Mouse (Mus musculus): ENCODE measurements around the gene Prss33. TPM values are rescaled to one million over a fixed set of nuclear protein-coding genes. Genes with fewer than 3 reads are reported as not detected.

Gene Prss33
- polyA plus RNA-seq, 1 experiment: not detected

GRCm38 (mm10) chr17:23857913-23858312, 22.1 kb upstream of the Prss33 start:
- no peak overlapping the region for H3K27ac ChIP-seq (ENCODE audit: control insufficient read depth, insufficient read depth, low read depth, low read length, poor library complexity)
- 81% methylated on average over 2 of the region's 2 CpGs for WGBS
- TF ChIP-seq POLR2A (IDR thresholded peaks at IDR 0.05; ENCODE audit: borderline replicate concordance, control insufficient read depth, low read depth, low read length) (no peak), CTCF (IDR thresholded peaks at IDR 0.05; ENCODE audit: control insufficient read depth, insufficient read depth, low read length) (no peak)
- H3K4me1 ChIP-seq (ENCODE audit: control insufficient read depth, insufficient read depth, low read length): no peaks in the 10 kb centered on the region
- H3K4me3 ChIP-seq (replicated peaks; ENCODE audit: control insufficient read depth, low read depth, low read length): no peak overlapping the region

GRCm38 (mm10) chr17:23857193-23857592, 21.3 kb upstream of the Prss33 start:
- TF ChIP-seq POLR2A (IDR thresholded peaks at IDR 0.05; ENCODE audit: borderline replicate concordance, control insufficient read depth, low read depth, low read length) (no peak), CTCF (IDR thresholded peaks at IDR 0.05; ENCODE audit: control insufficient read depth, insufficient read depth, low read length) (no peak)
- Histone ChIP-seq H3K4me1 (ENCODE audit: control insufficient read depth, insufficient read depth, low read length) (no peaks in the 10 kb centered on the region), H3K4me3 (replicated peaks; ENCODE audit: control insufficient read depth, low read depth, low read length) (no peak overlapping the region), H3K27ac (ENCODE audit: control insufficient read depth, insufficient read depth, low read depth, low read length, poor library complexity) (no peak overlapping the region)
- WGBS: 78% methylated on average over 6 of the region's 6 CpGs

- 76% methylated on average over 10 of the region's 10 CpGs for WGBS
- TF ChIP-seq CTCF (IDR thresholded peaks at IDR 0.05; ENCODE audit: control insufficient read depth, insufficient read depth, low read length) (no peak), POLR2A (IDR thresholded peaks at IDR 0.05; ENCODE audit: borderline replicate concordance, control insufficient read depth, low read depth, low read length) (no peak)
- no peaks in the 10 kb centered on the region for H3K4me1 ChIP-seq (ENCODE audit: control insufficient read depth, insufficient read depth, low read length)
- no peak overlapping the region for H3K27ac ChIP-seq (ENCODE audit: control insufficient read depth, insufficient read depth, low read depth, low read length, poor library complexity)
- no peak overlapping the region for H3K4me3 ChIP-seq (replicated peaks; ENCODE audit: control insufficient read depth, low read depth, low read length)
These were observed 18.4 kb upstream of the Prss33 start for GRCm38 (mm10) chr17:23854229-23854765.

GRCm38 (mm10) chr17:23853292-23853691, 17.4 kb upstream of the Prss33 start:
- WGBS: 40% methylated on average over 5 of the region's 5 CpGs
- no peak overlapping the region for H3K4me3 ChIP-seq (replicated peaks; ENCODE audit: control insufficient read depth, low read depth, low read length)
- H3K4me1 ChIP-seq (ENCODE audit: control insufficient read depth, insufficient read depth, low read length): no peaks in the 10 kb centered on the region
- TF ChIP-seq CTCF (IDR thresholded peaks at IDR 0.05; ENCODE audit: control insufficient read depth, insufficient read depth, low read length) (peak; percentile 91), POLR2A (IDR thresholded peaks at IDR 0.05; ENCODE audit: borderline replicate concordance, control insufficient read depth, low read depth, low read length) (0 out of 2 replicates have a peak, but pooled peaks have one; percentile 10)
- H3K27ac ChIP-seq (ENCODE audit: control insufficient read depth, insufficient read depth, low read depth, low read length, poor library complexity): no peak overlapping the region

- no peak overlapping the region for H3K27ac ChIP-seq (ENCODE audit: control insufficient read depth, insufficient read depth, low read depth, low read length, poor library complexity)
- H3K4me3 ChIP-seq (replicated peaks; ENCODE audit: control insufficient read depth, low read depth, low read length): no peak overlapping the region
- WGBS: 43% methylated on average over 19 of the region's 19 CpGs
- TF ChIP-seq POLR2A (IDR thresholded peaks at IDR 0.05; ENCODE audit: borderline replicate concordance, control insufficient read depth, low read depth, low read length) (no peak), CTCF (IDR thresholded peaks at IDR 0.05; ENCODE audit: control insufficient read depth, insufficient read depth, low read length) (peak; percentile 55)
- no peaks in the 10 kb centered on the region for H3K4me1 ChIP-seq (ENCODE audit: control insufficient read depth, insufficient read depth, low read length)
These were observed 15.2 kb upstream of the Prss33 start for GRCm38 (mm10) chr17:23850853-23851749.

- Histone ChIP-seq H3K4me1 (ENCODE audit: control insufficient read depth, insufficient read depth, low read length) (no peaks in the 10 kb centered on the region), H3K4me3 (replicated peaks; ENCODE audit: control insufficient read depth, low read depth, low read length) (no peak overlapping the region), H3K27ac (ENCODE audit: control insufficient read depth, insufficient read depth, low read depth, low read length, poor library complexity) (no peak overlapping the region)
- WGBS: 78% methylated on average over 2 of the region's 2 CpGs
- TF ChIP-seq CTCF (IDR thresholded peaks at IDR 0.05; ENCODE audit: control insufficient read depth, insufficient read depth, low read length) (no peak), POLR2A (IDR thresholded peaks at IDR 0.05; ENCODE audit: borderline replicate concordance, control insufficient read depth, low read depth, low read length) (no peak)
These were observed 14.2 kb upstream of the Prss33 start for GRCm38 (mm10) chr17:23850028-23850427.

- H3K27ac ChIP-seq (ENCODE audit: control insufficient read depth, insufficient read depth, low read depth, low read length, poor library complexity): no peak within 1 kb of the TSS
- H3K4me3 ChIP-seq (replicated peaks; ENCODE audit: control insufficient read depth, low read depth, low read length): no peak within 1 kb of the TSS
- TF ChIP-seq POLR2A (IDR thresholded peaks at IDR 0.05; ENCODE audit: borderline replicate concordance, control insufficient read depth, low read depth, low read length) (no peak), CTCF (IDR thresholded peaks at IDR 0.05; ENCODE audit: control insufficient read depth, insufficient read depth, low read length) (peak; percentile 79)
- H3K4me1 ChIP-seq (ENCODE audit: control insufficient read depth, insufficient read depth, low read length): no peaks in the 10 kb centered on the region; the same call in 1 of the 2 replicates
- 38% methylated on average over 19 of the region's 19 CpGs for WGBS
These were observed 8.0 kb upstream of the Prss33 start, which contains the start of the genes Prss32 and Prss41 for GRCm38 (mm10) chr17:23843812-23844273. TSS of gene Prss32 (plus strand) at chr17:23843855. TSS of gene Prss41 (minus strand) at chr17:23844172.

- Histone ChIP-seq H3K4me1 (ENCODE audit: control insufficient read depth, insufficient read depth, low read length) (no peaks in the 10 kb centered on the region; the same call in 1 of the 2 replicates), H3K4me3 (replicated peaks; ENCODE audit: control insufficient read depth, low read depth, low read length) (no peak overlapping the region), H3K27ac (ENCODE audit: control insufficient read depth, insufficient read depth, low read depth, low read length, poor library complexity) (no peak overlapping the region)
- 75% methylated on average over 23 of the region's 23 CpGs for WGBS
- TF ChIP-seq POLR2A (IDR thresholded peaks at IDR 0.05; ENCODE audit: borderline replicate concordance, control insufficient read depth, low read depth, low read length) (no peak), CTCF (IDR thresholded peaks at IDR 0.05; ENCODE audit: control insufficient read depth, insufficient read depth, low read length) (peak; percentile 21; the same call in 1 of the 2 replicates)
These were observed 7.4 kb upstream of the Prss33 start for GRCm38 (mm10) chr17:23843141-23843811.
